Mouse (Mus musculus) kidney, adult 2 months (tissue): ENCODE measurements around the gene Cdx2. TPM values are rescaled to one million over a fixed set of nuclear protein-coding genes. Genes with fewer than 3 reads are reported as not detected.

Source experiments
- DNase-seq: peaks from one replicate; pipeline ENCODE4 v3.0.0; 2021
- H3K27ac ChIP-seq: fragments of 200-500 bp; 2 replicates; pipeline ENCODE4 v1.5.1; 2012; ENCODE audit warnings: low read depth, low read length, control low read depth, inconsistent platforms; ENCODE audit not compliant: insufficient read depth
- H3K27me3 ChIP-seq: fragments of 200-500 bp; replicated peaks from 2 replicates; pipeline ENCODE4 v1.6.1; 2012; ENCODE audit warnings: mild to moderate bottlenecking, moderate library complexity, low read length, inconsistent platforms; ENCODE audit not compliant: control insufficient read depth, insufficient read depth
- H3K36me3 ChIP-seq: fragments of 200-500 bp; 2 replicates; pipeline ENCODE4 v1.6.1; 2012; ENCODE audit warnings: mild to moderate bottlenecking, moderate library complexity, low read length, inconsistent platforms; ENCODE audit not compliant: control insufficient read depth, insufficient read depth
- H3K4me1 ChIP-seq: fragments of 200-500 bp; 2 replicates; pipeline ENCODE4 v1.6.1; 2011; ENCODE audit warnings: low read length; ENCODE audit not compliant: control insufficient read depth, insufficient read depth
- H3K4me3 ChIP-seq: fragments of 200-500 bp; 2 replicates; pipeline ENCODE4 v1.5.1; 2011; ENCODE audit warnings: mild to moderate bottlenecking, low read depth, low read length, control low read depth; ENCODE audit not compliant: insufficient read depth
- CTCF ChIP-seq: fragments of 200-500 bp; conservative IDR thresholded peaks from 2 replicates; pipeline ENCODE4 v1.5.1; 2011; ENCODE audit warnings: low read depth, mild to moderate bottlenecking, control low read depth, low read length, moderate library complexity, mixed read lengths; ENCODE audit not compliant: insufficient read depth, insufficient read length
- POLR2A ChIP-seq: fragments of 200-500 bp; IDR thresholded peaks from one replicate; pipeline ENCODE4 v1.6.1; 2011; ENCODE audit warnings: low read depth, low read length, control low read depth
- WGBS: fragments of 180-500 bp; shearing (Covaris S2); methylation state at CpG from one replicate; pipeline ENCODE4 v1.1.7; 2018; 5-methylcytosine and 5-hydroxymethylcytosine counted together
- polyA plus RNA-seq: library from polyadenylated mRNA; depleted of rRNA; stranded (reverse); fragments of >200 nt; gene quantifications from 2 replicates; pipeline ENCODE4 v1.2.3, GENCODE M21; 2012

Gene Cdx2
- polyA plus RNA-seq, 1 experiment, result not detected

DNA sequence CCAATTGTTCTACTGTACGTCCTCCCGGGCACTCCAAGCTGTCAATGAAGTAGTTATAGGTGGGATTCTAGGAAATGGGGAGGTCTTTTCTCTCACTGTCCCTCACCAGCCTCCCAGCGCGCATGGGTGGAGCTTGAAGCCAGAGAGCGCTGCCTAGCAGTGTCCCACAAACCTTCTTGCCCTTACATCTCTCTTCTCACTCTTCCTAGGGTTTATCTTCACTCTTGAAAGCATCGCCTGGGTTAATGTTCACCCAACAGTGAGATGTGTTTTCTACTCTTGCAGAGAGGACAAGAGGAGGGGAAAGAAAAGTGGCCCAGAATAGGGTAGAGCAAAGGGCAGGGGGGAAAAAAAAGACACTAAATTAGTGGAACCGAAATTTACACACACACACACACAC, 10.3 kb upstream of the Cdx2 start:
- no peaks in the 10 kb centered on the region for H3K27me3 ChIP-seq

DNA sequence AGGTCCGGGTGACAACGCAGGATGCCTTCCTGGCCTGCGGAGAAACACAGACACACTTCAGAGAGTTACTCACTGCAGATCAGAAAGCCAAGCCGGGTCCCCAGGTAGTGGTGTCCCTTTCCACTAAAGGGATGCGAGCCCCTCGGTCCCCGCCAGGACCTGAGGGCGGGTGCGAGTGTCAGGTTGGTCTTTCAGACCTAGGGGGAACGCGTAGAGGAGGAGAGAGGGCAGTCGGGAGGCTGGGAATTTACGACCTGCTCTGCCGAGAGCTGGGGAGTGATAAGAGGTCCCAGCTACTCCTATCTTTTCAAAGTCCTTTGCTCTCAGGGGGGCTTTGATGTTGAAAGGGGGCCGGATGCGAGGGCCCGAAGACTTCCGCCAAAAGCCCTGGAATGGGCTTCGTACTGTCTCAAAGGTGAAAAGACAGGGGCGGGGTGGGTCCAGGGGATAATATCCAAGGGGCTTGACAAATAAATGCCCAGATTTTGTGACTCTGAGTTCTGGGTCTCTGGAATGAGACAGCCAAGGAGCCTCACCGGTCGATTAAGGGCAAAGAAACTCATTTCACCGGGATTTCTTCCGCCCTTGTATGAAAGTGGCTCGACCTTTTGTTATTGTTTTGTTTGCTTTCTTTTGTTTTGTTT, 8.5 kb upstream of the Cdx2 start:
- 5% methylated on average over 25 of the region's 25 CpGs for WGBS
- H3K4me3 ChIP-seq, result no peak overlapping the region

More for the DNA sequence above, 10.3 kb upstream of the Cdx2 start:
- H3K27ac ChIP-seq, result no peak overlapping the region
- WGBS, result 9% methylated on average over 7 of the region's 7 CpGs
- no peaks in the 10 kb centered on the region for H3K36me3 ChIP-seq
- H3K4me1 ChIP-seq, result no peaks in the 10 kb centered on the region
- TF ChIP-seq CTCF (no peak), POLR2A (no peak)
- no peak overlapping the region for H3K4me3 ChIP-seq
- DNase-seq, result no peak

DNA sequence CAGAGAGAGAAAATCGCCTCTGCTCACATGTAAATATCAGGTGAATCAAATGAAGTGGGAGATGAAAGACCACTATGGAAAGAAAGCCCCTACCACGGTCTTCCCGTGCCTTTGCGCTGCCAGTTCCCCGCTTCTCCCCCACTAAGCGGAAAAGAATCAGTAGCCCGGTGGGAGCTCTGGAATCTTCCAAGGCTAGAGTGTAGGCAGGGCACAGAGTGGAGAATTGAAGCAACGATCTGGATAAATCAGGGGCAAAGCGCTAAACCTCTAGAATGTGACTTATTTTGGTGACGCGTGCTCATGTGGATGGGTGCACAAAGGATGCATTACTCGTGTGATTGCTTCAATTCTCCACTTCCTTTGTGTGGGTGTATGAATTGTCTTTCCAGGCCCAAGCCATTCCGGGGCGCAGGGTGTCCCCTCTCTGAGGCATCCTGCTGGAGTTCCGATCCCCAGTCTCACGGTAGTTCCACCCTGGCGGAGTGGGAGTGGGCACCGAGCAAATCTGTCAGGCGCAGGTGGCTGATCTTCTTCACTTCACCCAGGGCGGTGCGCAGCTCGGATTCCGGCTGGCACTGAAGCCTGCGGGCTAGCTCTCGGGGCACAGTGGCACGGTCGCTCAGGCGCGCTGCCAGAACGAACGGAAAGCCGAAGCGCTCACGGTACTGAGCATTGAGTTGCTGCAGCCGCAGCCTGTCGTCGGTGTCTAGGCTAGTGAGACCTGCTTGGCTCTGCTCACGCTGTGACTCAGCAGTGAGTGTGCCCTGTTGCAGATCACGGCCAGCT, 7.8 kb upstream of the Cdx2 start:
- Histone ChIP-seq H3K27ac (no peak overlapping the region), H3K4me1 (no peaks in the 10 kb centered on the region), H3K36me3 (no peaks in the 10 kb centered on the region), H3K27me3 (no peaks in the 10 kb centered on the region), H3K4me3 (no peak overlapping the region)
- no peak for DNase-seq
- 3% methylated on average over 39 of the region's 39 CpGs for WGBS
- TF ChIP-seq CTCF (no peak), POLR2A (no peak)

More for the DNA sequence above, 8.5 kb upstream of the Cdx2 start:
- H3K4me1 ChIP-seq, result no peaks in the 10 kb centered on the region
- TF ChIP-seq CTCF (no peak), POLR2A (no peak)
- no peak overlapping the region for H3K27ac ChIP-seq
- H3K27me3 ChIP-seq, result no peaks in the 10 kb centered on the region
- DNase-seq, result no peak
- no peaks in the 10 kb centered on the region for H3K36me3 ChIP-seq

DNA sequence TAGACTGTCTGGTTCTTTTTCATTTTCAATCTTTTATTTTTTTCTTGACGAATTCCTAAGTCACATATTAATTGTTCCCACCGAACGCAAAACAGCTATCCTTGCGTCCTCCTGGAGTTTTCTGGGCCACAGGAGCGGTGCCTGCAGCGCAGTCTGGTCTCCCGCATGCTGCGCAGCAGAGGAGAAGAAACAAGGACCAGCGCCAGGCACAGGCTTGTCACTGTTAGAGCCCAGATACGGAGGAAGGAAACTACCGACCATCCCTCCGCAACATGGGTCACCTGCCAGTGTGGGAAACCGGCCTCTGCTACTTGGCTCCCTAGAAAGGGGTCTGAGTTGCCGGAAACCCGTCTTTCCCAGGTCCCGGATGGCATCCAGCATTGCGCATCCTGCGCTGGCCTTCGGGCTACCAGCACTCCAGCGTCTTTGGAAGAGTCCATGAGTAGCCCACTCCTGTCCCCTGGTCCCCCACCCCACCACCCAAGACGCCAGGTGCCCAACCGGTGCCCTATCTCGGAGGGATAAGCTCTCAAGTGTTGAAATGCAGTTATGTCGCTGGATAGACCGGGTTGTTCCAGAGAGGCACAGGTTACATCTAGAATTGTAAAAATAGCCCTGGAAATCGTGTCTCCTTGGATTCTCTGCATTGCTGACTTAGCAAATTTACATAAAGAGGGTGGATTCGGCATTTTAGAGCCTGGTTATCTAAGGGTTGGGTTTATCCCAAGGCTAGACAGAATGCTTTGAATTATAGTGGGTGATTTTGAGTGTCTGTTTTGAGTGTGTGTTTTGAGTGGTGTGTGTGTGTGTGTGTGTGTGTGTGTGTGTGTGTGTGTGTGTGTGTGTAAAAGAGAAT, 6.0 kb upstream of the Cdx2 start:
- H3K27me3 ChIP-seq, result no peaks in the 10 kb centered on the region

DNA sequence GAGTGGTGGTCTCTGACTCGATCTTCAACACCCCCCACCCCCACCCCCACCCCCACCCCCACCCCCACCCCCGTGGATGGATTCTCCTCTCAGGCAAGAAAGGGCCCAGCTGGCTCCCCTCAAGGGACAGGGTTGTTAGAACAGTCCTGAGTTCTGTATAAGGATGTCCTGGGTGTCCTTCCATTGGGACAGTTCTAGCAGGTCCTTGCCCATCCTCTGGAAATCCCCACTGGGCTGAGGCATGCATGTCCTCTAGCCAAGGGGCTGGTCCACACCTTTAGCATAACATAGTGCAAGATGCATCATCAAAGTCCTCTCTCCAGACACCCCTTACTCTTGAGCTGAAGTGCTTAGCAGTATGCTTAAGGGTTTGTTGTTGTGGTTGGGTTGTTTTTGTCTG, 2.7 kb upstream of the Cdx2 start:
- H3K27me3 ChIP-seq, result peaks cover 3% of the 10 kb centered on the region
- no peak for DNase-seq
- WGBS, result 0% methylated on average over 2 of the region's 2 CpGs
- no peak overlapping the region for H3K4me3 ChIP-seq
- no peak overlapping the region for H3K27ac ChIP-seq
- TF ChIP-seq CTCF, result no peak
- TF ChIP-seq POLR2A, result no peak
- H3K4me1 ChIP-seq, result no peaks in the 10 kb centered on the region
- H3K36me3 ChIP-seq, result no peaks in the 10 kb centered on the region

More for the DNA sequence above, 6.0 kb upstream of the Cdx2 start:
- WGBS, result 3% methylated on average over 27 of the region's 27 CpGs
- no peak overlapping the region for H3K27ac ChIP-seq
- no peak overlapping the region for H3K4me3 ChIP-seq
- no peaks in the 10 kb centered on the region for H3K36me3 ChIP-seq
- DNase-seq, result no peak
- no peaks in the 10 kb centered on the region for H3K4me1 ChIP-seq
- TF ChIP-seq POLR2A (no peak), CTCF (no peak)

DNA sequence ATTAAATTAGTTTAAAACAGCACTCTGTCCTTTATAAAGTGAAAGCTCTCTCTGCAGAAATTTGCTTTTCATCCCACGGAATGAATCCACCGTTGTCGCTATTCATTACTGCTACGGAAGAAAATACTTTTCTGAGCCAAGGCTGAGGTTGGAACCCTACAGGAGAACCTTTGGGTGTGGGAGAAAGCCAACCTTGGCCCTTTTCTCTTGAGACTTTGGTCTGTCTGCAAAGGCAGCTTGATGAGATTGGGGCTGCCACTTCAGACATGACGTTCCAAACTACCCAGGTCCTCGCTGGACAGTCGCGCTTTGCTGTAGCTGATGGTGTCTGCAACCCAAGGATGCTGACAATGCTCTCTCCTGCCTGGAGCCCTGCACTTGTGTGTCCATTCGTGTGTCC, 1.4 kb upstream of the Cdx2 start:
- Histone ChIP-seq H3K27ac (no peak overlapping the region), H3K36me3 (no peaks in the 10 kb centered on the region), H3K27me3 (peaks cover 3% of the 10 kb centered on the region), H3K4me3 (no peak overlapping the region), H3K4me1 (no peaks in the 10 kb centered on the region)
- 16% methylated on average over 9 of the region's 9 CpGs for WGBS
- DNase-seq, result no peak
- TF ChIP-seq CTCF (no peak), POLR2A (no peak)
